Mouse (Mus musculus): ENCODE results near the gene Sergef.
A peak's percentile ranks its signal among the peaks of the same experiment; 100 is the strongest.

Sergef gene

DNA sequence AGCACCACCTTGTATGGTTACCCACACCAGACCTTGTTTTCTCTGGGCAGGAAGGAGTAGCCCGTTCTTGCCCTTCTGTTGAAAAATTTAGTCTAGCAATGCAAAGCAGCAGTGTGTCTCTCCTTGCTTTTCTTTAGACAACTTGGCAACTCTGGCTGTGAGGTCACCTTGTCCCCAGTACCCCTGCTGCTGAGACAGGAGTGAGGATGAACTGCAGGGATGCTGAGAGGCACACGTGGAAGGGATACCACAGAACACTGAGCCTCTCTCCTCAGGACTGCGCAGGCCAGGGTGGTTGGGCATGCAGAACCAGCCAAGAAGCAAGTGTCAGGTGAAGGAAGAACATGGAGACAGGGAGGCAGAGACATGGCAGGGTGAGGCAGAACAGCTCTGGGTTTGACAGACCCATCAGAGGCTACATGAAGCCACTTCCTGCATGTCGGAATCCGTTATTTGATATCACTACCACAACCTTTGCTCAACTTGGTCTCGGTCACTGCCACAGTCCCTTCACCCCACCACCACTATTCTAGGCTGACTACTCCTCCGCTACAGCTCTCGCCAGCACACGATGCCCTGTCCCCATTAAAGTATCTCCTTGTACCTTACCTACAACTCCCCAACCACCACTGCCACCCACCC is 103.0 kb downstream of the Sergef start:
- DNase-seq (ENCODE audit: low read depth) = no peak

DNA sequence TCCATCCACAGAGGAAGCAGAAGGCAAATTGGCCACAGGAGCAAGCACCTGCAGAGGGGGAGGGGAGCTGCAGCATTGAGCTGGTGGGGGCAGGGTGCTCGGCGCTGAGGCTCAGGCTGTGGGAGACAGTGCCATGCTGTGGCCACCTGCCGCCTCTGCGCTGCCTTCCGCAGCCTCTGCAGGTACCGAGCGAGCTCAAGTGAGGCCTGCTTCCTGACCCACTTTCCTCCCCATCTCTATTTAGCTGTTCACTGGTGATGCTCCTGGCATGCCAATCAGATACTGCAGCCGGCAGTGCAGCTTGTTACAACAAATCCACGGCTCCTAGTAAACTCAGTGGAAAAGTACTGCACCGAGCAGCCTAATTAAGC is 104.2 kb downstream of the Sergef start:
- no peak for DNase-seq (ENCODE audit: low read depth)

DNA sequence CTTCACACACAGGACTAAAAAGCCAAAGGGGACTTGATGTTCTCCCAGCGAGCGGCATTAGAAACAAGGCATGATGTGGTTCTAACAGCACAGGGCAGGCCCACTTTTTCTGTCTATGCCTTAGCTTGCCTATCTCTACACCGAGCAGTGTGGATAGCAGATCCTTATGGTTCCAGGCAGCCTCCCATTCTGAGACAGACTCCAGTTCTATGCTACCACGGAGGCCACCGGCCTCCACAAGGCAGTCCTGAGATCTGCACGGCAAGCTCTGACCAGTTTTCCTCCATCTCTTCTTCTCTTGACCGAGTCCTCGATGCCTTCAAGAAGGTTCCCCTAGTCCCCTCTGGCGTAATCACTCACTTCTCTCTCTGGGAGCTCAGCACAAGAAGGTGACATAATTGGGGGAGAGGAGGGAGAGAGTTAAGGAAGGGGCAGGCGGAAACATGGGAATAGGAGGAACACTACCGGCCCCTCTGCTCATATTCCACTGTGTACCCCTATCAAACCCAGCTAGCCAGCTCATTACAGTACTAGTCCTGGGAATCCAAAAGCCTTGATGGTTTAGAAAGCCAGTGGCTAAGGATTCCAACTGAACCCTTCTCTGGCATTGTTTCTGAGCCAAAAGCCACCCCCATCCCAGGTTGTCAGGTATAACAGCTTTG is 104.7 kb downstream of the Sergef start:
- DNase-seq (ENCODE audit: low read depth) = no peak

DNA sequence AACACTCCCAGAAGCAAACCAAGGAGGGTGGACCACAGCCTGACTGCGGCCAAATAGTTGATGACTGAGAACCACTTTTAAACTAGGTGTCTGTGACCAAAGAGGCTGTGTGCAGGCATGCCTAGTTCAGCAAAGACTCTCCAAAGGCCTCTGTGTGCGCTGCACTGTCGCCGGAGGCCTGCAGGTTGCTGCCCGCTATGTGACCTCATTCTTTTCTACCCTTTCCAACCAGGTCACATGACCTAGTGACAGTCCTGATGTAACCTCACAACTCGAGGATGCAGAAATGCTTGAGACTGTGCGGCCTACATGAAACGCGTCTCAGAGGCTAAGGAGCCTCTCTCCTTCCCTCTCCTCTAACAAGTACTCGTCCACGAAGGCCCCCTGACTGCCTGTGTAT is 106.1 kb downstream of the Sergef start:
- DNase-seq (ENCODE audit: low read depth) = no peak

DNA sequence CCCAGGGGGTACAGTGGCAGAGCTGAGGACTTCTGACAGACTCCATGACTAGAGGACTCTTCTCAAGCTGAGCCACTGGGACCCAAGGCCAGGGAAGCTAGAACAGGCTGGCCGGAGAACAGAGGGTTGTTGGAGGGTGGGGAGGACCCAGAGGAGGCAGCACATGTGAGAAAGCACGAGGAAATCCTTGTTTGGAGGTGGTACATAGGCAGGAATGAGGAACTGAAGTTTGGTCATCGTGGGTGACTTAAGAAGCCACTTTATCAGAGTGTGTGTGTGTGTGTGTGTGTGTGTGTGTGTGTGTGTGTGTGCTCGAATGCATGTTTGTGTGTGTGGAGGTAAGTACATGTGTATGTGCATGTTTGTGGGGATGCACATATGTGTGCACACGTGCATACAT is 108.3 kb downstream of the Sergef start:
- no peak for DNase-seq (ENCODE audit: low read depth)

DNA sequence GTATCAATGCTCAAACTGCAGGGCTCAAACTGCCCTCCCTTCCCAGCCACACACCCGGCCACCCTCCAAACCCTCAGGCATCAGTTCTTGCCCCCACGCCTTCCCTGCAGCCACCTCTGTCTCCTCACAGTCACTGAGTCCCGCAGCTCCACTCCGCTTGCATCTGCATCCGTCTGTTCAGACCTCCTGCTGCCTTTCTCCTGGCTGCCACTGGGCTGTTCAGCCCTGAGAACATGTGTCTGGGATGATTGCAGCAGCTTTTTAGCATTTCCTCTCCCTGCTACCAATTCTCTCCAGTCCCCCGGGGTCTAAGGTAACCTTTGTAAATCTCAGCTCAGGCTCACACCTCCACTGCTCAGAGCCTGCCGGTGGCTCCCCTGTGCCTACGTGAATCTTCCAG is 109.7 kb downstream of the Sergef start:
- DNase-seq (ENCODE audit: low read depth) = no peak

DNA sequence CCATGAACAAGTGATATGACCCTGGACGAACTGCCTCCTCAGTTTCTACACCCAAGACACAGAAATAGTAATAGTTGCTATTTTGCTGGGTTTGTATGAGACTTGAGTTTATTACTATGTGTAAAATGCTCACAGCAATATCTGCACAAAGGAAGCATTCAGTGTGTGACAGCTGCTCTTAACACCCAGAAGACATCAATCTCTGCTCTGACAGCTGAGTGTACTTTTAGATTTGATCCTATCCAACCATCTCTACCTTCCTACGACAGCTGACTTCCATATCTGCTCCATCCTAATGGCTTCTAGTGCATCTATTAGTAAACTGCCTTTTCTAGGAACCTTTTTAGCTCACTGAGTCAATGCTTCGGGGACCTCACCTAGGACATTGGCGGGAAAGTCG is 110.3 kb downstream of the Sergef start:
- no peak for DNase-seq (ENCODE audit: low read depth)

DNA sequence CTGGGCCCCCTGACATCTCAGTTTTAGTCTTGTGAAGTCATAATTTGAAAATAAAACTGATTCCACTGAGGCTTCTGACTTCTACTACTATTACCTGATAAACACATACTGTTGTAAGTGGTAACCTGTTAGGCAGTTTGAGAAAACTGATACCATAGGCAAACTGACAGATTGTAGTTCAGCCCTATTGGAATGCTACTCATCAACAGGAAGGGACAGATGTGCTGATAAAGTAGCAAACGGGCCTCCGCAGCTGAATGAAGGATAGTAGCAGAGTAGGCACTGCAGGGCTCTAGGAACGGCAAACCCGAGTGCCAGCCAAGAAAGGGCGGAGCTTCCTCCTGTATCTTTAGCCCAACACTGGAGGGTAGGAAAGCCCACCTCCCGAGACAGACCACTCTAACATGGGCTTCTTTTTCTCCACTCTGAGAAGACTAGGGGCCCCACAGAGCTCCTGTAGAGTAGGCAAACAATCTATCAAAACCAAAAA is 112.9 kb downstream of the Sergef start:
- DNase-seq (ENCODE audit: low read depth) = no peak

DNA sequence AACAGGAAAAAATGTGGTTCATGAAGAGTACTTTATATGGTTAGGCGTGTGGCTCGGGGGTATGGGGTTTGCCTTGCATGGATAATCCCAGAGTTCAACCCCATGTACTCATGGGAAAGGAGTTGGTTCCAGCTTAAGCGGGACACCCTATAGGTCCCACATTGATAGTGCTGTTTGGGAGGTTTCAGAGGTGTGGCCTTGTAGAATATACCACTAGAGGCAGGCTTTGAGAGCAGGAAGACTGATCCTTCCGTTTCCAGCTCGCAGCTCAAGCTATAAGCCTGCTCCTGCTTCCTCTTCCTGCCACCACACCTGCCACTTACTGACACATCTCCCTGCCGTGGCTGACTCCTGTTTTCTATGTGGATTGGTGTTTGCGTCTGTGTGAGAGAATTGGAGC is 116.4 kb downstream of the Sergef start:
- no peak for DNase-seq (ENCODE audit: low read depth)

DNA sequence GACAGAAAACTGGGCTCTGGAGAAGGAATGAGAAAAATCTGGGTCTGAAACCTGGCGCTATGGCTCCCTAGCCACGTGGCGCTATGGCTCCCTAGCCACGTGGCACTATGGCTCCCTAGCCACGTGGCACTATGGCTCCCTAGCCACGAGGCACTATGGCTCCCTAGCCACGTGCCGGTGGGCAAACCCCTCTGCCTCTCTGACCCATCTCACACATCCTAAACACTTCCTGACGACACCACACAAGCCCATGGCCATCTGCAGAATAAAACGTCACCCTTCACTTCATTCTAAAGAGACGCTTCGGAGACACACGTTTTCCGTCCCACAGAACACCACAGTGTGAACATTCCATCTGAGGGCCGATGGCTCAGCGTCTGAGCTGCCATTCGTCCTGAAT is 117.8 kb downstream of the Sergef start:
- DNase-seq (ENCODE audit: low read depth) = no peak

DNA sequence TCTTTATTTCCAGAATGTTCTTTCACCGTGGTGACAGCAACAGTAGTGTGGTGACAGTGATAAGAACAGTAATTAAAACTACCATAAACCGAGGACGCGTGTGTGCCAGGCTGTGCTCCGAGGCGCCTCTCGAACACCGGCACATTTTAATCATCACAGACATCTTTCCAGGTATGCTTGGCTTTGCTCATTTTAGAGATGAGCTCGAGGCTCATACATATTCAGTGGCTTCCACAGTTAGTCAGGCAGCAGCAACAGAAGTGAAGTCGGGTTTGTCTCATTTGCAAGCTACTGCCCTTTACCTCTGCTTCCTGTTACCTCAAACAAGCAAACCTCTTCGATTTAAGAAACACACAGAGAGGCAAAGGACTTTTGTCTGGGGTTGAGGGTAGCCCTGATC is 120.5 kb downstream of the Sergef start:
- DNase-seq (ENCODE audit: low read depth) = no peak

DNA sequence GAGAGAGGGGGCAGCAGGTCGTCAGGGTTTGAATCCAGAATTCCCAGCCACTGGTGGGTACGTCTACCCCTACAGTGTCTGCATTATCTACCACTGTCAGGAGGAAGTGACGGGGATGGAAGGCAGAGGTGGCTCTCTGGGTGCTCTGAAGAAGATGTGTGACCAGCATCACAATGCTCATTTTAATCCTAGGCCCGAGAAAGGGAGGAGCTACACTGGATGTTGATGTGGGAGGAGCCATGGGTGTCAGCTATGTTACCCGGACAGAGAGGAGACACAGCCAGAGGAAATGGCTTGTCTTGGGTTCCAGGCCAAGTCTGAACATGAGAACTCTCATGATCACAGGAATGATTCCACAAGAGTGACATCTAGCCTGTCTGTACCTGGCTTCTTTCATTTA is 122.4 kb downstream of the Sergef start:
- no peak for DNase-seq (ENCODE audit: low read depth)

DNA sequence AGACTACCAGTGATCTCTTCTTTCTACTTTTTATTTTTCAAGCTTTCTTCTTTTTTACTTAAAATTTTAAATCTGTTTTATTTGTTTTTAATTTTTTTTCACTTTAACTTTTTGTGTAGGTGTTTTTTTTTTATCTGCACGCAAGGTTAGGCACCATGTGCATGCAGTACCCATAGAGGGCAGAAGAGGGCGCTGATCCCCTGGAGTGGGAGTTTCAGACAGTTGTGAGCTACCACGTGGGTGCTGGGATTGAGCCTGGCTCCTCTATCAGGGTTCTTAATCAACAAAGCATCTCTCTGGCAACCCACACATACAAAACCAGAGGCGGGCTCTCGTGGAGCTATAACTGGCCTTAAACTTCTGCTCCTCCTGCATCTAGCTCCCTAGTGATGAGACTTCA is 123.6 kb downstream of the Sergef start:
- no peak for DNase-seq (ENCODE audit: low read depth)

DNA sequence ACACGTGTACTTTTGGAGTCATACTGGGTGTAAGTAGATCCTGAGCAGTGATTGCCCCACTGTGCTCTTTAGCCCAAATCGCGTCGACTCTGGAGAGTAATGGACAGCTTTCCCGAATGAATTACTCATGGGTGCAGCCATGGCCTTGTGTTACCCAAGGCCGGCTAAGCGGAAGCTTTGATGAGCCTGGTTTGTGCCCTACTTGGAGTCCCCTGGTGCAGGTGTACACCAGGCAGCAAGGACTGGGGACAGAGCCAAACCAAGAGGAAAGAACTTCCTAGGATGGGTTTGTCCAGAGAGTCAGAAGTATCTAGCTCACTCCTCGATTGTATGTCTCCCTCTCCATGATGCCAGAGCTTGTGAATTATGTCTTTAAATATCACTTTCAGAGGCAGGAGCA is 124.6 kb downstream of the Sergef start:
- DNase-seq (ENCODE audit: low read depth) = no peak

DNA sequence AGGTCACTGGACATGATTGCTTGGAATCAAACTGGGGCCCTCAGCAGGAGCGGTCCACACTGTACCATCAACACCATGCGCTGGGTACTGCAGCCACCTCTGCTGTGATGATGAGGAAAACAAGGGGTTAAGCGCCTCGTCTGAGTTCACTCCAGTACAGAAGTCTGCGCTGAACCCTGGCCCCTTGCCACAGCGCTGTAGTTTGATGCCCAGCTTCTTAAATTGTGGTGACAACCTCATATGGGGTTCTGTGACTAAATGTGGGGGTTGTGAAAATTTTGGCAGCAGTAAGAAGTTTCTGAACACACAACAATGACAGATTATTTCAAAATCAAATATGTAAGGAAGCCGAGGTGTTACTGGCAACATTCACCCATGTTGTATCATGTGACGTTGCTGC is 126.0 kb downstream of the Sergef start:
- DNase-seq (ENCODE audit: low read depth) = peak; percentile 26

DNA sequence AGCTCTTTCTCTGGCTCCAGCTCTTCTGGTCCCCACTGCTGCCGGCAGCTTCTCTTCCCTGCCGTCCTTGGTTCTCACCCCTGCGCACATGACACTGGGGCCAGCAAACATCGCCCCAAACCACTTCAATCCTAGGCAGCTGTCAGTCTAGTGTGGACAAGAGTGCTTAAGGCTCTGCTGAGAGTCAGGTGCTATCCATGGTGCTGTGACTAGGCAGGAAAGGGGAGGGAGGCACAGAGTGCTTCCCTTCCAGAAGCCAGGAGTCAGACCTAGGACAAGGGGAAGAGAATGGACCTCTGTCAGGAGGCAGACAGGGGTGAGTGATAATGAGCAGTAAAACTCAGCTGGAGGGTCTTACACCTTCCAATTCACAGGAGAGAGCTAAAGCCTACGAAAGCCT is 126.8 kb downstream of the Sergef start:
- no peak for DNase-seq (ENCODE audit: low read depth)

DNA sequence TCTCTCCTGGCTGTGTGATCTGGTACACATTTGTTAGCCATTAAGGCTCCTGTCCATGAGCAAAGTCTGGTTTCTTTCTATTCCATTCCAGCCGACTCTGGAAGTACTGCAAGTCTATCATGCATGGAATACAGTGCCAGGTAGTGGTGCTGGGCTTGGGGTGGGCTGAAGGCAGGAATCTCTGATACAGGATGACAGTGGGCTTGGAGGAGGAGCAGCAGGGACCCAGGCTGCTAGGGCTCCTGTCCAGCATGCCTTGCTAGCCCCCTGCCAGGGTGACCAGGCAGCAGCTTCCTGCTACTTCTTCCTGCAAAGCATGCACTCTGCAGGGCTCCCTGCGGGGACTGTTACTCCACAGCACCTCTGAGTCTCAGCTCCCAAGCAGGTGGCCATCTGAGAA is 128.8 kb downstream of the Sergef start:
- no peak for DNase-seq (ENCODE audit: low read depth)

DNA sequence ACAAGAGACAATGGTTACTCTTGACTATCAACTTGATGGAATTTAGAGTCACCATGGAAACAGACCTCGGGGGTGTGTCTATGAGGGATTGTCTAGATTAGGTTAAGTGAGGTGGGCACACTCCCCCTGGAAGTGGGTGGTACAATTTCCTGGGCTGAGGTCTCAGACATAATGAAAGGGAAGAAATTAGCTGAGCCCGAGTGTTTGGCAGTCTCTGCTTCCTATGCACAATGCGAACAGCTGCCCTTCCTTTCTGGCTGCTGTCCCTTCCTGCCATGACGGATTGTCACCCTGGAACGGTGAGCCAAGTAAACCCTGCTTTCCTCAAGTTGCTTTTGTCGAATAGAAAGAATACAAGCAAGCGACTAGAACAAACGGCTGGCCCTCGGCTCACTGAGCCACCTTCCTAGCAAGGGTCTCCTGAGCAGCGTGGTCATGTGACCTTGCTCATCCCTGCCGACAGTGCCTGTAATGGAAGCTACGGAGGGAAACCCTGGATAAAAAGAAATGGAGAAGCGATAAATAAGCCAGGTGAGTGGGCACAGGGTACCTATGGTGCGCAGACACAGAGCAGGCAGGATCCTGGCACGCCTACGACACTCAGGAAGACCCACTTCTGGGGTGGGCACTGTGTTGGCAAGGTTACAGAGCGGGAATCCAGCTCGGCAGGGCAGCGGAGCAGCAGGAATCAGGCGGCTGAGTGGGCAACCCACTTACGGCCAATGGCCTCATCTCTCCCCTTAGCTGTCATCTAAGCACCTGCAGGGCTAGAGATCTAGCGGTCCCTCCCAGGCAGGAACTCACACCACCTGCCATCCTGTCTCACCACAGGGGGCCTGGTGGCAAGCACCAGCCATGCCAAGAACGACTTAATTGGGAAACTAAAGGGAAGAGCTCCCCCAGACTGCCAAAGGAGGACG is 130.0 kb downstream of the Sergef start:
- DNase-seq (ENCODE audit: low read depth) = no peak

DNA sequence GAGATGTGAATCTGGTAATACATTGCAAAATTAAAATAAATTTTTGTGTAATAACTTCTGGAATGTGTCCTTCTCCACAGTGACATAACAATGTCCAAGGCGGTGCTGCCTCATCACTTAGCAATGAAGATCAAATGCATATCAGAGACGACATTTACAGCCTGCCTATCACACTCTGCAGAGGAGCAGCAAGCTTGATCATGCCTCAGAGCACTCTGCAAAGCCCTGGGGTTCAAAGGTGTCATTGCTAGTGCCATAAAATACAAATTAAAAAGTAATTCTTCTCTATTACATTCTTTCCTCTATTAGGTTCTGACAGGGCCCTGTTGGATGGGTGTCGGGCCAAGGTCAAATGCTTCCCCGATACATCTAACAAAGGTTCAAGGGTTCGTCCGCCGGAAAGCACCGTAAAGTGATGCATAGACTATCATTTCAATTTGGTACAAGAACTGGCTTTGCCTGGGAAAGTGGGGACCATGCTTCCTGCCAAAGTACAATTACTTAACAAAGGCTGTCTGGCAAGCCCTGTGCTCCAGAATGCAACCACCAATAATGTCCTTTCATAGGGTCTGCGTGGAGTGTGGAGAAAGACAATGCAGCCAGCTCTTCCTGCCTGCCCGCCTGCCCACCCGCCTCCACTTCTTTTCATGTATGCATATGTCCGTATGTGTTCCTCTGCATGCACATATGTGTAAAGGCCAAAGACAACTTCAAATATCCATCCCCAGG is 130.9 kb downstream of the Sergef start:
- no peak for DNase-seq (ENCODE audit: low read depth)

DNA sequence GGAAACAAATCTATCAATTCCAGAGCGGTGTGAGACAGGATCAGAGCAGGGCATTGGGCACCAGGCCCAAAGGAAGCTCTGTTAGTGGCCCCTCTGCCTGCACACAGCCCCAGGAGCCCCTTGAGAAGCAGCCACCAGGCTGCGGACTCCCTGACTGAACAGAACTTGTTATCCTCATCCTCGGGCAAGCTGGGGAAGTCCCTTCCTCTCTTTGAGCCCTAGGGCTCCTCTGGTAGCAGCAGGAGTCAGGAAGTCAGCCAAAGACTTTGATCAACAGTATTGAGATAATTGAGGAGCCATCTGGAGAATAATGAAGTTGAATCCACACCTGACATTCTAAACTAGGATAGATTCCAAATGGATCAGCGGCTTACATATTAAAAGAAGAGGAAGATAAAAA is 135.4 kb downstream of the Sergef start:
- DNase-seq (ENCODE audit: low read depth) = no peak

DNA sequence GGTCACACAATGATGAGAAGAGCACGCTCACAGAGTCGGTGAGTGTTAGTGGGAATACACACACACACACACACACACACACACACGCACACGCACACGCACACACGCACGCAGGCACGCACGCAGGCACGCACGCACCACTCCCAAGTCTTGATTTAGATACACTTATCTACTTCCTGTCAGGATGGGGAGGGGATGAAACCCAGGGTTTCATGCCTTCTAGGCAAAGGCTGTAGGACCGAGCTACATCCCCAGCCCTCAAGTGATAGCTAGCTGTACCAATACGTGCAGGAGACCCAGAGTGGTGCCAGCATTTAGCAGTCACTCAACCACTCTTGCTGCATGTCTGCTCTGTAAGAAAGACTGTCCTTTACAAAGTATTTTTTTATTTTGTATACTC is 137.0 kb downstream of the Sergef start:
- no peak for DNase-seq (ENCODE audit: low read depth)

DNA sequence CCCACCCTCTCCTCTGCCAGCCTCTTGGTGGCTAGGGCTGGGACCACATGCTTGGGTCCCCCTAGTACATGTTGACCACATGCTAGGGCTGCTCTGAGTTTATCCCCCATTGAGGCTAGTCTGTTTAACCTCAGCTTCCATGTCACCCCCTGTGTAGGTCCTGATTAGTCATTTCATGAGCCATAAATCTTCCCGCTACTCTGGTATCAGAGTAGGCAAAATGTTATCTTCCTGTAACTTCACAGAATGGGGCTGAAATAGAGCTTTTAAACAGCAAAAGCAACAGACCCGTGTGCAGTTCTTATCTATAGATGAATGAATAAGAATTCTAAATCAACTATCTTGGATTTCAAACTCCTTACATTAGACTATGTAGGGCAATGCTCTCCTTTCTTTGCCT is 138.1 kb downstream of the Sergef start:
- DNase-seq (ENCODE audit: low read depth) = no peak
